ENCODE assay signal across 8 mouse cellular contexts in genomic region chrX:13229891-13230614, GRCm38 (mm10). TPM values are rescaled to one million over a fixed set of nuclear protein-coding genes. Genes with fewer than 3 reads are reported as not detected.
DNase-seq lines count a peak whose midpoint lies in the region; ATAC-seq and TF ChIP-seq lines count a peak whose summit lies in the region.

No protein-coding gene starts in this region.

- H3K27me3 ChIP-seq in embryonic facial prominence, embryonic 15.5 days: no peaks in the 10 kb centered on the region
- H3K27me3 ChIP-seq in hindbrain, embryonic 12.5 days: peaks cover 12% of the 10 kb centered on the region

- H3K9ac ChIP-seq in embryonic facial prominence, embryonic 15.5 days: peak overlapping the region; percentile 21; the same call in 1 of the 2 replicates
- H3K9ac ChIP-seq in hindbrain, embryonic 12.5 days: 0 out of 2 replicates have a peak overlapping the region, but pooled peaks have one; percentile 38

- 0 out of 2 replicates have a peak, but pooled peaks have one; percentile 5 for TF ChIP-seq CTCF in lung, adult 2 months (IDR thresholded peaks at IDR 0.05; ENCODE audit: insufficient read depth, low read length)

- no peak for TF ChIP-seq POLR2A in lung, adult 2 months (IDR thresholded peaks at IDR 0.05; ENCODE audit: borderline replicate concordance, extremely low read depth, low read depth, low read length)

- no peaks in the 10 kb centered on the region for H3K36me3 ChIP-seq in embryonic facial prominence, embryonic 15.5 days
- H3K36me3 ChIP-seq in hindbrain, embryonic 12.5 days: no peaks in the 10 kb centered on the region

- peak overlapping the region; percentile 75 for H3K4me3 ChIP-seq in lung, adult 2 months (replicated peaks; ENCODE audit: extremely low read depth, low read depth, low read length)
- peak overlapping the region; percentile 42 for H3K4me3 ChIP-seq in embryonic facial prominence, embryonic 15.5 days (replicated peaks)
- H3K4me3 ChIP-seq in hindbrain, embryonic 12.5 days: peak overlapping the region; percentile 30

- 27% methylated on average over 8 of the region's 8 CpGs for WGBS in lung, adult 2 months
- WGBS in embryonic facial prominence, embryonic 15.5 days: 23% methylated on average over 8 of the region's 8 CpGs
- 32% methylated on average over 8 of the region's 8 CpGs for WGBS in hindbrain, embryonic 12.5 days

- peak; percentile 39 for DNase-seq in lung, adult 2 months
- no peak for DNase-seq in lung, postnatal 25 days (ENCODE audit: low spot score)
- DNase-seq in adrenal gland, postnatal 25 days: peak; percentile 5
- peak; percentile 52 for DNase-seq in liver
- DNase-seq in neural tube, embryonic 10.5 days (ENCODE audit: extremely low spot score, low spot score): peak; percentile 43
- DNase-seq in frontal cortex, postnatal 14 days (ENCODE audit: low spot score in 2 of 2): no peak

- H3K4me1 ChIP-seq in lung, adult 2 months (ENCODE audit: control insufficient read depth, insufficient read depth, low read length): no peaks in the 10 kb centered on the region
- no peaks in the 10 kb centered on the region for H3K4me1 ChIP-seq in embryonic facial prominence, embryonic 15.5 days
- no peaks in the 10 kb centered on the region for H3K4me1 ChIP-seq in hindbrain, embryonic 12.5 days

- H3K4me2 ChIP-seq in embryonic facial prominence, embryonic 15.5 days (replicated peaks): peak overlapping the region; percentile 53
- H3K4me2 ChIP-seq in hindbrain, embryonic 12.5 days (replicated peaks): peak overlapping the region; percentile 49

- ATAC-seq in embryonic facial prominence, embryonic 15.5 days (ENCODE audit: insufficient number of reproducible peaks, low FRiP score, low TSS enrichment, low read depth): peak; percentile 30; the same call in 1 of the 2 replicates
- peak; percentile 39 for ATAC-seq in hindbrain, embryonic 12.5 days (ENCODE audit: low FRiP score)

- H3K9me3 ChIP-seq in embryonic facial prominence, embryonic 15.5 days (replicated peaks): no peaks in the 10 kb centered on the region
- H3K9me3 ChIP-seq in hindbrain, embryonic 12.5 days (replicated peaks): no peaks in the 10 kb centered on the region

- H3K27ac ChIP-seq in embryonic facial prominence, embryonic 15.5 days (replicated peaks): peak overlapping the region; percentile 91
- peak overlapping the region; percentile 80 for H3K27ac ChIP-seq in hindbrain, embryonic 12.5 days

RNA-seq across cellular contexts. Expression of gene Ddx3x, which starts 50.7 kb away (rescaled TPM):
- polyA plus RNA-seq in lung, adult 2 months (2012; rRNA removed): 24.6 and 30.1 TPM in 2 replicates
- 381 and 382 TPM in 2 replicates for total RNA-seq in adrenal gland, postnatal 25 days (2021)
- 111 and 116 TPM in 2 replicates for polyA plus RNA-seq in embryonic facial prominence, embryonic 15.5 days (2015; fragmentation: Nextera tagmentation; extraction: Ambion mirVana)
- polyA plus RNA-seq in hindbrain, embryonic 12.5 days (2016; fragmentation: Nextera tagmentation; extraction: Ambion mirVana): 160 and 169 TPM in 2 replicates

Comparison
In these comparisons a context has a peak if more than half of its experiments do, and no peak if none do; other contexts are left out.
1. DNase-seq: peak in lung, adult 2 months (single experiment), adrenal gland, postnatal 25 days (single experiment), liver (single experiment) and neural tube, embryonic 10.5 days (single experiment); none in lung, postnatal 25 days (single experiment) and frontal cortex, postnatal 14 days (0 of 2).
2. Peak in every context shown above with its lines, with median percentiles within 50 percentile points of each other: H3K4me3 ChIP-seq.